Mouse (Mus musculus) liver, embryonic 14.5 days (tissue): Measurements from ENCODE around the gene Mical2.

Experiments used
- CTCF ChIP-seq: IDR thresholded peaks from 2 replicates; pipeline ENCODE4 v1.5.1; 2016; ENCODE audit warnings: antibody characterized with exemption, low read depth, control low read depth
- EP300 ChIP-seq: IDR thresholded peaks from 2 replicates; pipeline ENCODE4 v1.6.1; 2016; ENCODE audit warnings: antibody characterized with exemption, low read depth

- TF ChIP-seq CTCF: no peak
- TF ChIP-seq EP300: no peak
Measured at GRCm38 (mm10) chr7:112254233-112254632, 28.6 kb downstream of the Mical2 start.
